Mouse (Mus musculus): ENCODE data around the gene Galk1.

DNA sequence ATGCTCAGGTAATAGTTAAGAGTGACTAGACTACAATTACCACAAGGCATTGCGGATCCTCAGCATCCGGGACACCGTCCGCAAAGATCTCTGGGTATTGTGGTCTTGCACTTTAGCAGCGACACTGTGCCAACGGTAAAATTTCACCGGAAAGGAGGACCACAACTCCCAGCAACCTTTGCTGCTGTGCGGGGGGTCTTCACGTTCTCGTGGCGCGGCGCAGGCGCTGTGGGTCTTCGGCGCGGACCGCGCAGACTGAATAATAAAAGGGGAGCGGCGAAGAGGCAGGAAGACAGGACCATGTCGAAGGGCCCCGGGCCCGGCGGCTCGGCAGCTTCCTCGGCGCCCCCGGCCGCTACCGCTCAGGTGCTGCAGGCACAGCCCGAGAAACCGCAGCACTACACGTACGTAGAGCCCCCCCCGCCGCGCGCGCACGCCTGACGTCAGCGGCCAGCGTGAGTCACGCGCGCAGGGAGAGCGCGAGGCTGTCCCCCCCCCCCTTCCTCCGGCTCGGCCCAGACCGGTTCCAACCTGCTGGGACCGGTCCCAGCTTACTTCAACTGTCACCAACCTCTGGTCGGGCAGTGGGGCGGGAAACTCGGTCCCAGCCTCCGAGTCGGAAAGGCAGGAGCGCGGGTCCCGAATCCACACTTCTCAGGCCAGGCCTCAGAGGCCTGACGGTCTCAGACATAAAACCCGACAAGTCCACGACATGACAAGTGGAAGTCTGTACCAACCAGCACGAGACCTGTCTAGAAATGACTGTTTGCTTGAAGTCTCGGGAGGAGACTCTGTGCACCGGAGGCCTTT is 17.8 kb upstream of the Galk1 start, which contains the start of gene Unk:
- TF ChIP-seq CTCF (IDR thresholded peaks at IDR 0.05; ENCODE audit: borderline replicate concordance, control insufficient read depth, extremely low read depth, insufficient read depth, low read length, poor library complexity) = no peak
- peak; percentile 48; the same call in 1 of the 2 replicates for TF ChIP-seq POLR2A (IDR thresholded peaks at IDR 0.05; ENCODE audit: control insufficient read depth, extremely low read depth, insufficient read depth, low read length, poor library complexity)

Measured in thymus, adult 2 months (tissue).